ENCODE assay signal across 8 mouse cellular contexts in the genomic region with DNA sequence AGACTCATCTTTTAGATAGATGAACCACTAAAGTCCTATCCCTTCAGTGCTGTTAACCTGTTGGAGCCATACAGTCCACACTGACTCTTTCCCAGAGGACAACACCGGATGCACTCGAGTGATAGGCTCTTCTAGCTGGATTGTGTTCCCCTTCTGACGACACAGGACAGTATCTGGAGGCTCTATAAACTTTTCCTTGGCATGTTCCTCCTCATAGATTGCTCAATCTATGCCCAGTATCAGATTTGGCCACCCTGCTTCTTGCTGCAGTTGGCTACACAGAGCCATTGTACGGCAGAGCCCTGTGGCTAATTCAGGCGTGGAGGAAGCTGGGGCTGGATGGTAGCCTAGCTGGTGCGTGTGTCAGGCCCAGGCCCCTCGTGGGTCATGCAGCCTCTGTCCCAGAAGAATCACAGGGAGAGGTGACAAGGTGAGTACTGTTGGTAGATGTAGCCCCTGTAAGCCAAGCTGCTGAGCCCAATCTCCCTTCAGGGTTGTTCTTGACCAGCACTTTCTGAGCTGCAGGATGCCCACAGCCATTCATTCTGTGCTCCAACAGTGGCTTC. TPM values are rescaled to one million over a fixed set of nuclear protein-coding genes. Genes with fewer than 3 reads are reported as not detected.
DNase-seq lines count a peak whose midpoint lies in the region; ATAC-seq and TF ChIP-seq lines count a peak whose summit lies in the region.

No protein-coding gene starts in this region.

- in situ Hi-C loops in ES-E14 (cut with MboI; ENCODE audit: low sequenced_read_pairs in 2 of 2, unreplicated experiment in 2 of 2), result no loop called here

- peaks cover 10% of the 10 kb centered on the region for H3K4me1 ChIP-seq in heart, embryonic 16.5 days (ENCODE audit: control insufficient read depth, insufficient read depth, low read length)
- H3K4me1 ChIP-seq in ES-E14 (ENCODE audit: control insufficient read depth in 2 of 2, insufficient read depth in 2 of 2, low read length in 2 of 2, poor library complexity in 1 of 2), result peaks cover 4 to 26% of the 10 kb centered on the region in 2 experiments; a peak in 3 of 4 replicates
- peaks cover 8% of the 10 kb centered on the region; the same call in 1 of the 2 replicates for H3K4me1 ChIP-seq in forebrain, postnatal 0 days (ENCODE audit: insufficient read depth)
- H3K4me1 ChIP-seq in liver, postnatal 0 days (ENCODE audit: insufficient read depth), result peaks cover 30% of the 10 kb centered on the region

- no peak for DNase-seq in heart, postnatal 25 days (ENCODE audit: low spot score)
- no peak for DNase-seq in ES-E14 (ENCODE audit: low read depth, low spot score)
- no peak for DNase-seq in forebrain, postnatal 0 days
- no peak for DNase-seq in liver, postnatal 0 days
- no peak for DNase-seq in ovary, postnatal 36 days (ENCODE audit: low spot score)
- DNase-seq in spleen, adult 18-20 months, result no peak
- DNase-seq in thymus, adult 18-20 months, result no peak

- no peak for ATAC-seq in heart, embryonic 16.5 days (replicated peaks; ENCODE audit: extremely low read depth, insufficient read depth, low FRiP score)
- ATAC-seq in forebrain, postnatal 0 days, result no peak
- no peak for ATAC-seq in liver, postnatal 0 days

- peak overlapping the region; percentile 84 for H3K9ac ChIP-seq in heart, embryonic 16.5 days (ENCODE audit: low read length)
- peak overlapping the region; percentile 63; the same call in 1 of the 2 replicates for H3K9ac ChIP-seq in ES-E14 (ENCODE audit: insufficient read depth, low read depth, low read length, poor library complexity, severe bottlenecking)
- no peak overlapping the region for H3K9ac ChIP-seq in forebrain, postnatal 0 days
- peak overlapping the region; percentile 75; the same call in 1 of the 2 replicates for H3K9ac ChIP-seq in liver, postnatal 0 days (replicated peaks)

- TF ChIP-seq EP300 in liver, postnatal 0 days (IDR thresholded peaks at IDR 0.05; ENCODE audit: low read depth), result no peak

- peak overlapping the region; percentile 86 for H3K27ac ChIP-seq in heart, embryonic 16.5 days (ENCODE audit: low read length)
- H3K27ac ChIP-seq in ES-E14 (ENCODE audit: insufficient read depth, low read depth, low read length, poor library complexity, severe bottlenecking), result peak overlapping the region; percentile 52; the same call in 1 of the 2 replicates
- 0 out of 2 replicates have a peak overlapping the region, but pooled peaks have one; percentile 93 for H3K27ac ChIP-seq in forebrain, postnatal 0 days (ENCODE audit: low read depth, low read length)
- H3K27ac ChIP-seq in liver, postnatal 0 days (ENCODE audit: low read depth), result no peak overlapping the region; the same call in 1 of the 2 replicates

- H3K4me2 ChIP-seq in heart, embryonic 16.5 days (ENCODE audit: low read depth, low read length), result peak overlapping the region; percentile 93
- no peak overlapping the region for H3K4me2 ChIP-seq in forebrain, postnatal 0 days (ENCODE audit: low read depth)
- peak overlapping the region; percentile 92 for H3K4me2 ChIP-seq in liver, postnatal 0 days (ENCODE audit: low read depth, low read length)

- H3K27me3 ChIP-seq in heart, embryonic 16.5 days (ENCODE audit: control insufficient read depth, insufficient read depth, low read length), result no peaks in the 10 kb centered on the region
- H3K27me3 ChIP-seq in forebrain, postnatal 0 days (ENCODE audit: insufficient read depth, low read length), result no peaks in the 10 kb centered on the region
- no peaks in the 10 kb centered on the region for H3K27me3 ChIP-seq in liver, postnatal 0 days (ENCODE audit: insufficient read depth, low read length)

- peaks cover 54% of the 10 kb centered on the region for H3K36me3 ChIP-seq in heart, embryonic 16.5 days (ENCODE audit: control insufficient read depth, insufficient read depth)
- peaks cover 58% of the 10 kb centered on the region for H3K36me3 ChIP-seq in ES-E14 (ENCODE audit: control insufficient read depth, insufficient read depth, low read length, poor library complexity, severe bottlenecking)
- H3K36me3 ChIP-seq in forebrain, postnatal 0 days (ENCODE audit: insufficient read depth), result peaks cover 66% of the 10 kb centered on the region
- H3K36me3 ChIP-seq in liver, postnatal 0 days (replicated peaks; ENCODE audit: insufficient read depth, low read length), result peaks cover 52% of the 10 kb centered on the region

- WGBS in heart, embryonic 16.5 days, result 76% methylated on average over 7 of the region's 7 CpGs
- 84% methylated on average over 7 of the region's 7 CpGs for WGBS in forebrain, postnatal 0 days
- 60% methylated on average over 7 of the region's 7 CpGs for WGBS in liver, postnatal 0 days (ENCODE audit: insufficient replicate concordance)

- H3K9me3 ChIP-seq in heart, embryonic 16.5 days (replicated peaks; ENCODE audit: control insufficient read depth, low read length), result no peaks in the 10 kb centered on the region
- H3K9me3 ChIP-seq in ES-E14 (ENCODE audit: control insufficient read depth, insufficient read depth, low read depth, low read length), result no peaks in the 10 kb centered on the region
- no peaks in the 10 kb centered on the region for H3K9me3 ChIP-seq in forebrain, postnatal 0 days (ENCODE audit: low read length)
- no peaks in the 10 kb centered on the region for H3K9me3 ChIP-seq in liver, postnatal 0 days (ENCODE audit: low read length)

- intact Hi-C loops in heart, postnatal 25 days (cut with DNase I), result loop anchor here (2.0 kb wide), 1 partner anchor 119 kb away; no protein-coding TSS in a partner anchor

- H3K4me3 ChIP-seq in heart, embryonic 16.5 days (ENCODE audit: low read length), result peak overlapping the region; percentile 77; the same call in 1 of the 2 replicates
- H3K4me3 ChIP-seq in ES-E14 (ENCODE audit: insufficient read depth in 1 of 2, low read depth in 1 of 2, low read length in 2 of 2, poor library complexity in 1 of 2, severe bottlenecking in 1 of 2), result peak overlapping the region; percentile 77 to 79
- no peak overlapping the region for H3K4me3 ChIP-seq in forebrain, postnatal 0 days (ENCODE audit: low read depth, low read length)
- H3K4me3 ChIP-seq in liver, postnatal 0 days (ENCODE audit: low read depth, low read length), result peak overlapping the region; percentile 66; the same call in 1 of the 2 replicates

- TF ChIP-seq CTCF in forebrain, postnatal 0 days (IDR thresholded peaks at IDR 0.05; ENCODE audit: low read depth), result no peak
- TF ChIP-seq CTCF in liver, postnatal 0 days (IDR thresholded peaks at IDR 0.05; ENCODE audit: low read depth), result no peak

TF ChIP-seq in ES-E14, 5 proteins besides CTCF, POLR2A, EP300 and RAD21:
- no peak for TF ChIP-seq HCFC1 (IDR thresholded peaks at IDR 0.05; ENCODE audit: borderline replicate concordance, insufficient read depth, low read length)

RNA-seq across cellular contexts. Expression of gene Mfsd10, which starts 0.7 kb away (rescaled TPM):
- 89.3 and 99.8 TPM in 2 replicates for polyA plus RNA-seq in heart, embryonic 16.5 days (2015; fragmentation: Nextera tagmentation; extraction: Ambion mirVana)
- 10 to 100 TPM in 1 of 2 experiments, 1 to 10 TPM in 1; 9.5 to 15.6 TPM for total RNA-seq in heart, postnatal 25 days (2021)
- total RNA-seq in ES-E14 (2012; rRNA removed), result 192 and 348 TPM in 2 replicates
- total RNA-seq in forebrain, postnatal 0 days (2014; rRNA removed), result 59.9 and 78.4 TPM in 2 replicates
- polyA plus RNA-seq in forebrain, postnatal 0 days (2015; fragmentation: Nextera tagmentation; extraction: Ambion mirVana), result 76.0 and 95.9 TPM in 2 replicates
- 31.1 and 32.7 TPM in 2 replicates for polyA plus RNA-seq in liver, postnatal 0 days (2015; fragmentation: Nextera tagmentation; extraction: Ambion mirVana)

RNA-seq across cellular contexts. Expression of gene Nop14, which starts 22.3 kb away (rescaled TPM):
- polyA plus RNA-seq in heart, embryonic 16.5 days (2015; fragmentation: Nextera tagmentation; extraction: Ambion mirVana), result 14.2 and 17.6 TPM in 2 replicates
- 1 to 10 TPM; 9.1 to 9.3 TPM for total RNA-seq in heart, postnatal 25 days (2021)
- total RNA-seq in ES-E14 (2012; rRNA removed), result 60.4 and 78.5 TPM in 2 replicates
- total RNA-seq in forebrain, postnatal 0 days (2014; rRNA removed), result 12.1 and 14.9 TPM in 2 replicates
- 22.0 and 23.3 TPM in 2 replicates for polyA plus RNA-seq in forebrain, postnatal 0 days (2015; fragmentation: Nextera tagmentation; extraction: Ambion mirVana)
- 8.7 and 9.2 TPM in 2 replicates for polyA plus RNA-seq in liver, postnatal 0 days (2015; fragmentation: Nextera tagmentation; extraction: Ambion mirVana)

RNA-seq across cellular contexts. Expression of gene Grk4, which starts 22.5 kb away (rescaled TPM):
- polyA plus RNA-seq in heart, embryonic 16.5 days (2015; fragmentation: Nextera tagmentation; extraction: Ambion mirVana), result 2.2 and 2.5 TPM in 2 replicates
- total RNA-seq in heart, postnatal 25 days (2021), result under 1 TPM; 0.55 to 0.67 TPM
- total RNA-seq in ES-E14 (2012; rRNA removed), result 0.45 and 0.53 TPM in 2 replicates
- 2.4 and 3.5 TPM in 2 replicates for total RNA-seq in forebrain, postnatal 0 days (2014; rRNA removed)
- 2.2 and 3.6 TPM in 2 replicates for polyA plus RNA-seq in forebrain, postnatal 0 days (2015; fragmentation: Nextera tagmentation; extraction: Ambion mirVana)
- polyA plus RNA-seq in liver, postnatal 0 days (2015; fragmentation: Nextera tagmentation; extraction: Ambion mirVana), result 0.34 and 0.40 TPM in 2 replicates
